Mouse (Mus musculus) liver, embryonic 14.5 days (tissue): Measurements from ENCODE around the gene Hic1.

Source experiments
- CTCF ChIP-seq: IDR thresholded peaks from 2 replicates; pipeline ENCODE4 v1.5.1; 2016; ENCODE audit warnings: antibody characterized with exemption, low read depth, control low read depth
- EP300 ChIP-seq: IDR thresholded peaks from 2 replicates; pipeline ENCODE4 v1.6.1; 2016; ENCODE audit warnings: antibody characterized with exemption, low read depth

GRCm38 (mm10) chr11:75192336-75193214, 23.3 kb upstream of the Hic1 start:
- TF ChIP-seq CTCF, result peak; percentile 87
- TF ChIP-seq EP300, result no peak
